Mouse (Mus musculus) cerebellum, adult 11 months (tissue): ENCODE data around the gene Smndc1.

Experiments
- DNase-seq: peaks from one replicate; pipeline ENCODE4 v3.0.0; 2022

Smndc1 gene

GRCm38 (mm10) chr19:53340423-53340822 is 50.0 kb downstream of the Smndc1 start:
- DNase-seq, result no peak

- no peak for DNase-seq
These were observed 55.1 kb downstream of the Smndc1 start for GRCm38 (mm10) chr19:53335241-53335640.

- DNase-seq, result no peak
These were observed 56.6 kb downstream of the Smndc1 start for GRCm38 (mm10) chr19:53333730-53334129.

GRCm38 (mm10) chr19:53331882-53332500 is 58.4 kb downstream of the Smndc1 start:
- DNase-seq, result no peak

GRCm38 (mm10) chr19:53329992-53330381 is 60.4 kb downstream of the Smndc1 start:
- DNase-seq, result peak; percentile 78
